Mouse (Mus musculus) CH12.LX (cell line): ENCODE data around the gene Tmeff2. TPM values are rescaled to one million over a fixed set of nuclear protein-coding genes. Genes with fewer than 3 reads are reported as not detected.

Experiments
- DNase-seq: peaks from one replicate; pipeline ENCODE4 v3.0.0-alpha.2; 2013; ENCODE audit errors: extremely low read depth
- H3K27ac ChIP-seq: 2 replicates; pipeline ENCODE4 v1.5.1; 2012; ENCODE audit warnings: low read depth, mild to moderate bottlenecking, control low read depth, moderate library complexity; ENCODE audit not compliant: insufficient read depth
- H3K27me3 ChIP-seq: replicated peaks from 2 replicates; pipeline ENCODE3; 2012; ENCODE audit warnings: inconsistent platforms
- H3K36me3 ChIP-seq, 2 experiments: replicated peaks in 1 of 2; 2 replicates each; pipeline versions ENCODE3 to v1.6.1; 2012; ENCODE audit warnings: inconsistent platforms in 1 of 2, low read length in 1 of 2, mild to moderate bottlenecking in 1 of 2, mixed read lengths in 1 of 2, moderate library complexity in 1 of 2; ENCODE audit not compliant: control insufficient read depth in 1 of 2, insufficient read depth in 1 of 2
- H3K4me1 ChIP-seq, 2 experiments: 2 replicates each; pipeline ENCODE4 v1.6.1; 2012; ENCODE audit warnings: inconsistent platforms in 1 of 2, moderate library complexity in 1 of 2; ENCODE audit not compliant: insufficient read depth in 2 of 2, control insufficient read depth in 1 of 2
- H3K4me2 ChIP-seq: 2 replicates; pipeline ENCODE4 v1.6.1; 2012; ENCODE audit warnings: low read depth, mild to moderate bottlenecking, control low read depth; ENCODE audit not compliant: poor library complexity, insufficient read depth, severe bottlenecking
- H3K4me3 ChIP-seq, 3 experiments: fragments of 150-350 bp in 1 of 3; sonication (generic) in 1 of 3; replicated peaks in 1 of 3; 2 replicates each; pipeline versions ENCODE3 to v1.5.1; 2011 to 2012; ENCODE audit warnings: low read depth in 2 of 3, low read length in 2 of 3, mild to moderate bottlenecking in 2 of 3, moderate library complexity in 2 of 3, control low read depth in 1 of 3, improper control_type of control experiment in 1 of 3, inconsistent platforms in 1 of 3, mixed read lengths in 1 of 3; ENCODE audit not compliant: poor library complexity in 1 of 3
- H3K79me2 ChIP-seq: replicated peaks from 2 replicates; pipeline ENCODE4 v1.6.1; 2012; ENCODE audit warnings: mild to moderate bottlenecking, moderate library complexity; ENCODE audit not compliant: control insufficient read depth, poor library complexity, insufficient read depth, severe bottlenecking; ENCODE audit errors: extremely low read depth
- H3K9ac ChIP-seq: 2 replicates; pipeline ENCODE4 v1.6.1; 2012; ENCODE audit warnings: low read depth, mild to moderate bottlenecking, control low read depth, moderate library complexity; ENCODE audit not compliant: insufficient read depth
- H3K9me3 ChIP-seq: replicated peaks from 2 replicates; pipeline ENCODE3; 2012; ENCODE audit warnings: low read length, inconsistent platforms, mixed read lengths
- BHLHE40 ChIP-seq: IDR thresholded peaks from 2 replicates; pipeline ENCODE4 v1.6.1; 2011; ENCODE audit warnings: mild to moderate bottlenecking, low read depth, low read length, improper control_type of control experiment
- CHD1 ChIP-seq: IDR thresholded peaks from 2 replicates; pipeline ENCODE4 v1.6.1; 2012; ENCODE audit warnings: low read depth, low read length, improper control_type of control experiment, inconsistent platforms
- E2F4 ChIP-seq: IDR thresholded peaks from 2 replicates; pipeline ENCODE4 v1.6.1; 2011; ENCODE audit warnings: low read depth, low read length, improper control_type of control experiment; ENCODE audit not compliant: insufficient replicate concordance
- ETS1 ChIP-seq: conservative IDR thresholded peaks from 2 replicates; pipeline ENCODE4 v1.6.1; 2012; ENCODE audit warnings: low read depth, mild to moderate bottlenecking, inconsistent platforms, low read length, improper control_type of control experiment, moderate library complexity
- HCFC1 ChIP-seq: IDR thresholded peaks from 2 replicates; pipeline ENCODE4 v1.6.1; 2012; ENCODE audit warnings: low read depth, mild to moderate bottlenecking, inconsistent platforms, low read length, improper control_type of control experiment
- JUND ChIP-seq: conservative IDR thresholded peaks from 2 replicates; pipeline ENCODE4 v1.6.1; 2011; ENCODE audit warnings: low read depth, low read length, improper control_type of control experiment
- MAFK ChIP-seq: IDR thresholded peaks from 2 replicates; pipeline ENCODE4 v1.6.1; 2011; ENCODE audit warnings: low read length, improper control_type of control experiment; ENCODE audit not compliant: insufficient replicate concordance
- MAZ ChIP-seq: IDR thresholded peaks from 2 replicates; pipeline ENCODE4 v1.6.1; 2012; ENCODE audit warnings: low read depth, mild to moderate bottlenecking, inconsistent platforms, low read length, improper control_type of control experiment, moderate library complexity
- POLR2AphosphoS2 ChIP-seq: IDR thresholded peaks from 2 replicates; pipeline ENCODE4 v1.6.1; 2011; ENCODE audit warnings: low read depth, low read length, improper control_type of control experiment
- RAD21 ChIP-seq: IDR thresholded peaks from 2 replicates; pipeline ENCODE4 v1.6.1; 2011; ENCODE audit warnings: low read depth, mild to moderate bottlenecking, low read length, improper control_type of control experiment, moderate library complexity
- RCOR1 ChIP-seq: conservative IDR thresholded peaks from 2 replicates; pipeline ENCODE4 v1.6.1; 2012; ENCODE audit warnings: low read depth, mild to moderate bottlenecking, inconsistent platforms, low read length, improper control_type of control experiment
- SIN3A ChIP-seq: IDR thresholded peaks from 2 replicates; pipeline ENCODE4 v1.6.1; 2012; ENCODE audit warnings: low read length, improper control_type of control experiment, inconsistent platforms
- TCF12 ChIP-seq: IDR thresholded peaks from 2 replicates; pipeline ENCODE4 v1.6.1; 2014; ENCODE audit warnings: low read depth, mild to moderate bottlenecking, inconsistent platforms, low read length, improper control_type of control experiment
- USF1 ChIP-seq: IDR thresholded peaks from 2 replicates; pipeline ENCODE4 v1.6.1; 2014; ENCODE audit warnings: low read depth, mild to moderate bottlenecking, inconsistent platforms, low read length, improper control_type of control experiment
- USF2 ChIP-seq: conservative IDR thresholded peaks from 2 replicates; pipeline ENCODE4 v1.6.1; 2011; ENCODE audit warnings: low read depth, low read length, improper control_type of control experiment
- ZC3H11A ChIP-seq: IDR thresholded peaks from 2 replicates; pipeline ENCODE4 v1.6.1; 2012; ENCODE audit warnings: low read depth, mild to moderate bottlenecking, inconsistent platforms, low read length, improper control_type of control experiment
- ZMIZ1 ChIP-seq: IDR thresholded peaks from 2 replicates; pipeline ENCODE4 v1.6.1; 2012; ENCODE audit warnings: low read depth, mild to moderate bottlenecking, inconsistent platforms, low read length, improper control_type of control experiment
- ZNF384 ChIP-seq: IDR thresholded peaks from 2 replicates; pipeline ENCODE4 v1.6.1; 2012; ENCODE audit warnings: low read depth, low read length, improper control_type of control experiment, inconsistent platforms
- dilution Hi-C: fragments of 300-500 bp; cut with MboI; formaldehyde crosslinking; loops from 2 replicates; pipeline ENCODE4 v1.14.3; 2020; ENCODE audit warnings: low sequenced_read_pairs; ENCODE audit not compliant: extremely low pct_unique_long_range_greater_than_20kb, extremely low pct_ligation_motif_present
- in situ Hi-C: fragments of 300-500 bp; cut with MboI; formaldehyde crosslinking; loops from 3 replicates; pipeline ENCODE4 v1.14.3; 2019; ENCODE audit warnings: low sequenced_read_pairs, low pct_ligation_motif_present, low pct_unique_long_range_greater_than_20kb, mixed read lengths
- polyA plus RNA-seq: library from polyadenylated mRNA; unstranded; fragments of >175 nt; gene quantifications from 2 replicates; pipeline ENCODE4 v1.2.1, GENCODE M21; 2012; ENCODE audit warnings: low read depth; ENCODE audit not compliant: insufficient read length
- total RNA-seq, 2 experiments: library from RNA; depleted of rRNA; stranded (reverse); fragments of 300-350 nt in 1 of 2; fragments of >200 nt in 1 of 2; gene quantifications; 2 replicates each; pipeline ENCODE4 v1.2.3; 2012 to 2014

The Tmeff2 gene
- total and polyA plus RNA-seq, 3 experiments = not detected

- Histone ChIP-seq H3K4me2 (no peak overlapping the region), H3K9ac (no peak overlapping the region), H3K27me3 (no peaks in the 10 kb centered on the region), H3K9me3 (no peaks in the 10 kb centered on the region), H3K4me3 (no peak overlapping the region), H3K4me1 (no peaks in the 10 kb centered on the region), H3K27ac (no peak overlapping the region), H3K79me2 (no peaks in the 10 kb centered on the region), H3K36me3 (no peaks in the 10 kb centered on the region)
- no peak for DNase-seq
- dilution Hi-C loops (no loop called here), in situ Hi-C loops (no loop called here)
- TF ChIP-seq USF1 (no peak), RCOR1 (no peak), MAZ (no peak), MAFK (no peak), JUND (no peak), TCF12 (no peak), BHLHE40 (no peak), ETS1 (no peak), SIN3A (no peak), CHD1 (no peak)
Measured at GRCm38 (mm10) chr1:51065652-51066051, 165.2 kb downstream of the Tmeff2 start.

GRCm38 (mm10) chr1:51068814-51069213 is 168.4 kb downstream of the Tmeff2 start:
- no peak for DNase-seq
- no peaks in the 10 kb centered on the region for H3K36me3 ChIP-seq
- H3K4me2 ChIP-seq = no peak overlapping the region
- H3K9me3 ChIP-seq = no peaks in the 10 kb centered on the region
- H3K27ac ChIP-seq = no peak overlapping the region
- no peak overlapping the region for H3K9ac ChIP-seq
- no peak overlapping the region for H3K4me3 ChIP-seq
- H3K79me2 ChIP-seq = no peaks in the 10 kb centered on the region
- in situ Hi-C loops = no loop called here
- no peak for TF ChIP-seq POLR2AphosphoS2
- TF ChIP-seq RCOR1 = no peak
- TF ChIP-seq SIN3A = no peak
- no peak for TF ChIP-seq USF1
- no peak for TF ChIP-seq USF2
- TF ChIP-seq E2F4 = no peak
- TF ChIP-seq ZNF384 = no peak
- TF ChIP-seq CHD1 = no peak
- no peak for TF ChIP-seq RAD21
- no peak for TF ChIP-seq ETS1
- no peak for TF ChIP-seq ZC3H11A
- TF ChIP-seq HCFC1 = no peak
- no peak for TF ChIP-seq ZMIZ1
- no peaks in the 10 kb centered on the region for H3K4me1 ChIP-seq
- dilution Hi-C loops = no loop called here
- H3K27me3 ChIP-seq = no peaks in the 10 kb centered on the region
